Mouse (Mus musculus) urinary bladder, postnatal 14 days (tissue): ENCODE measurements at regions not wholly inside any gene's neighbourhood (a gene's known extent, or its start where the extent isn't known, plus 50 kb on each side); places are given as distances from the start of the nearest gene placed in this dataset.
"Not testable (repeated sequence)": the region's sequence is repeated elsewhere in the genome, so short reads cannot be mapped to it uniquely, and the experiment has no call there.

Experiments
- DNase-seq: peaks from one replicate; pipeline ENCODE4 v3.0.0; 2021; ENCODE audit warnings: low spot score

- DNase-seq = no peak
Measured at GRCm38 (mm10) chr1:12572770-12573169, 1158.9 kb downstream of the A830018L16Rik start.

- DNase-seq = no peak
Measured at GRCm38 (mm10) chr1:12574274-12574673, 1160.4 kb downstream of the A830018L16Rik start.

- no peak for DNase-seq
Measured at GRCm38 (mm10) chr1:12577027-12577703, 1163.3 kb downstream of the A830018L16Rik start.

DNA sequence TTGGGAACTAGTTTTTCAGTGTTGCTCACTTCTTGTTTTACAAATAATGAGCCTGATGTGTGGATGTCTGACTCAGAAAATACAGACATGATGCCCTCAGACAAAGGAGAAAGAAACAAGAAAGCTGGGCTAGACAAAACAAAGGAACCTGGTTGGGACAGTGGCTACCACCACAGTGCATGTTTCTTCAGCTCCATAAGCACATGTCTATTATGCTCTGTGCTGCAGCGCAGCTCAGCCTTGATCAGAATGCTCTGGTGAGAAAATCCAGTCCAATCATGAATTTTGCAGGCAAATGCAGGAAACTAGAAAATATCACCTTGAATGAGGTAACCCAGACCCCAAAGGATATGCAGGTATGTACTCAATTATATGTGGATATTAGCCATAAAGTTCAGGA is 1164.1 kb downstream of the A830018L16Rik start:
- DNase-seq = no peak

DNA sequence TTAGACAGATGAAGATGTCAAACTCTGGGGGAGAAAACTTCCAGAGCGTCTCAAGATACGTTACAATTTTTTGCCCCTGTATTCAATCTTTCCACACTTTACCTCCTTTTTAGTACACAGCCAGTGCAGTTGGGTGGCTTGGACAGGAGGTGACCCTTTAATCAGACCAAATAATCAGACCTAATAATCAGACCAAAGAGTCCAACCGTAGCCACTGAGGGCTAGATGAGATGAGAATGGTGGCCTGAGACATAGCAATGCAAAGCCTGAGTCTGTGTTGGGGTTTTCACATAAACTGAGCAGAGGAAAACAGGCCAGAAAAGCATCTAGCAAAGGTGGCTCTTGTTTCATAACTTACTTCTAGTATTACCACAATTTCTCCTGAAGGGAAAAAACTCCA is 1169.1 kb downstream of the A830018L16Rik start:
- DNase-seq = no peak

- DNase-seq = not testable (repeated sequence)
Measured at GRCm38 (mm10) chr1:12586981-12587380, 1173.1 kb downstream of the A830018L16Rik start.

DNA sequence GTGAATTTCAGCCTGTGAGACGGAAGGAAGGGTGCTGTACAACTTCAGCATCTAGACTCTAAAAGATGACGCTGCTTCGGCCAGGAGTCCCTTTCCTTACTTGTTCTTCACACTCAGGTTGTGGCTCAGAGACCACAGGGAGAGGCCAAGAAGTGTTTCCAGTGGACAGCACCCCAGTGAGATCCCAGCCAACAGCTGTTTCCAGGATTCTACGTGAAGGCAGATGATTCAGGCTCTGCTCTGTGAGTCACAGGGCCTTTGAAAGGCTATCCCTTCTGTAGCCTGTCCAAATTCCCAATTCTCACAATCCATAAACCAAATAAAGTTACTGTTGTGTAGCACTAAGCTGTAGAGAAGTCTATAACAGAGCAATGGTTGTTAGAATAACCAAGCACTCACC is 1198.2 kb downstream of the A830018L16Rik start:
- DNase-seq = peak; percentile 5

DNA sequence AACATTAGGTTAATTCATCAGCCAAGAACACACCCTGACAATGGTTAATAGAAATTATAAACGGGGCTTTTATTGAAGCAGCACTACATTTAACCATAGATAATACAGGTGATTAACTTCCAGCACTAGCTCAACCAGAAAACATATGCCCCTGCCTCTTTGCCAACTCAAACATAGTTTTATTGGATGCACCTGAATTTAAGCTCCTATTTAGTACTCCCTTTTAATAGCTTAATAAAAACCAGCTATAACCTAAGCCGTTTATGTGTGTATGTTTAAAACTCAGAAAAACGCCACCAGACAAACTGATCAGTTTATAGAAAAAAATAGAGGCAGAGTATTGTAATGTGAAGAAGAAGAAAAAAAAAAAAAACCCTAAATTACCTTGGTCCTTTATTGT is 1201.4 kb downstream of the A830018L16Rik start:
- DNase-seq = no peak

- DNase-seq = no peak
Measured at GRCm38 (mm10) chr1:12615733-12616481, 1202.0 kb downstream of the A830018L16Rik start.

DNA sequence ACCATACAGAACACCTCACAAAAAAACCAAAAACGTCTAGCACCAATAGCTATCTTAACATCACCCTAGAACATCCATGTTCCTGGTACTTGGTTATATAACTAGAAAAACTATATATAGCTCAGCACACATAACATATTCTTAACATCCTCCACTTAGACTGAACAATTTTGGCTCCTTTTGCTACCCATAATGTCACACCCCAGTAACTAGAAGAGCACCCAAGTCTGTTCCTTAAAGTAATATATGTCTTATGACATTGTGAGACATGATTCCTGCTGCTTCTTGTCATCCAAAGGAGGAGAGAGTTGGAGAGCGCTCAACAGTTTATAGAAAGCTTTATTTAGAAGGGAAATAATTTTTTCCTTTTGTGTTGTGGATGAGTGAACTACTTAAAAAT is 1206.1 kb downstream of the A830018L16Rik start:
- no peak for DNase-seq

DNA sequence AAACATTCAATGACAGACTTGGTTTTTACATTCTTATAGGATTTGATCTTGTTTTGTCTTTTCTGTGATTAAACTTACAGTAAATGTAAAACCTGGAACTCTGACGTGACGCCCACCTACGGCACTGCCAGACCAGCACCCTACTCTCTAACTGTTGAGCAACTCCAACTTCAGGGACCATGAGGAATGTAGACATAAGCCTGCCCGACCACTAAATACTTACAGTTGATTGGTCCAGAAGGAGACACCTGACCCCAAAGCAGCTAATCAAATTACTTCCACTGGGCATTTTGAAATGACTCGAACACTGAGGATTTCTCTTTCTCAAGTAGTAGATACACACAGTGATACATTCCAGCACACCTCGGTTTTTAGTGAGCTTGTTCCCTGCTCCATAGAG is 1206.9 kb downstream of the A830018L16Rik start:
- DNase-seq = no peak

- no peak for DNase-seq
Measured at GRCm38 (mm10) chr1:12623158-12623557, 1209.3 kb downstream of the A830018L16Rik start.

DNA sequence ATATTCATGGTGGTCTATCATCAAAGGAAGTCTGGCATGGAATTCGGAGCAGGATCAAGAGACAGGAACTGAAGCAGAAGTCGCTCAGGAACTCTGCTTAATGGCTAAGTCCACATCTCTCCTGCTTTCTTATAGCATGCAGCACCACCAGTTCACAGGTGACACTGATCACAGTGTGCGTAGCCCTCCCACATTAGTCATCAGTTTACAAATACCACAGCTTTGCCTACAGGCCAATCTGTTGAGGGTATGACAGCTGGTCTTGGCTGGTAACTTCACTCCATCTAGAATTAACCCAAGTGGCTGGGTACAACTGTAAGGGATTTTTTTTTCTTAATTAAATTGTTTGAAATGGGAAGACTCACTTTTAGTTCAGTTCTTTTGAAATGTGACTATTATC is 1219.1 kb downstream of the A830018L16Rik start:
- DNase-seq = no peak

DNA sequence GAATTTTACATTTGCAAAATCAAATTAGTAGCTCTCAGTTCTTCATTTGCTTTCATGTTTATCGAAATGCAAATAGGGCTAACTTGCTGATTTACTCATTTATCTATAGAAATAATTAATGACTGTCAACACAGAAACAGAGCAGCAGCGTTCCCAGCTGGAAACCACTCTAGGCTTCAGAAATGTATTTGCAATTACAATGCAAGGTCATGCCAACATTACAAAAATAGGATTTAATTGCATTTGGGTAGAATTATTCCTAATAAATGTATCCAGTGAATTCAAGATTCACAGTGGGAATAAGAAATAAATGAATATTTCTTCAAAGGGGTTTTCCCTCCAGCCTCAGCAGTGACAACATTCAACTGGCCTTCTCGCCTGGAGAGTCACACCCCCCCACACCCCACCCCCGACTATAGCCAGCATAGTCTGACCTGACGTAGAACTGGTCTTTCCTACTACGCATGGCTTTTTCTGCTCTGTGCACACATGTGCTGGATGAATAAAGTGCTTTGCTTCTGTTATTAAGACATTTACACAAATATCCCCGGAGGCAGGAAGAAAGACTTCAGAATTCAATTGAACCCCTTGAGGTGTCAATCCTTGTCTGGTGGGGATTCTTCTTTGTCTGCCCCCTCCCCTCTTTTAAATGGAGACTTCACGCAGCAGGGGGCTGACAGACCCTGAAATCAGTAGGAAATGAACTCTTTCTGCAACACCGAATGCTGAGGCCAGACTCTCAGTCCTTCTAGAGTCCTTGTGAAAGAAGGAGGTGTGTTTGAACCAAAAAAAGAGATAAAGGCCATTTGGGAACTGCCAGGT is 1222.6 kb downstream of the A830018L16Rik start:
- no peak for DNase-seq

DNA sequence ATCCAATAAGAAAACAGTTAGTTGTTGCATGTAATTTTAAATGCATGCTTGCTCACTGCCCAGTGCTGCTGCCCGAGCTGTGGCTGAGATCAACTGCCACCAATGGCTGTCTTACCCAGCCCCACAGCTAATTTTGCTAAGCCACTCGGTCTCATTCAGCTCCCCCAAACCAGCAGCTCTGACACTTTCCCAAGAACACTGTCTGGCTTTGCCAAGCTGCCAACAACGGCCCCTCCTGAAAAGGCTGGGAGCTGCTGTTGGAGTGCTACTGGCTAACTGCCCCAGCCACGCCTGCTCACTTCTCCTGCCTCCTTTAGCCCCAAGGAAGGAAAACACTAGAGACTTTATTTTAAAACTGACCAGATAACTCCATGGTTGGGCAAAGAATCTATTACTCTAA is 1227.1 kb downstream of the A830018L16Rik start:
- peak; percentile 3 for DNase-seq
